Mouse (Mus musculus) v-Abl transformed pro-B cells (cell line): Measurements from ENCODE around the gene Stn1.
"Not testable (repeated sequence)": the region's sequence is repeated elsewhere in the genome, so short reads cannot be mapped to it uniquely, and the experiment has no call there.

Source experiments
- in situ Hi-C, 2 experiments: fragments of 400-800 bp; cut with MboI; formaldehyde crosslinking; loops; one replicate each; pipeline ENCODE4 v1.15.1; 2025; ENCODE audit not compliant: unreplicated experiment in 2 of 2

Stn1 gene

DNA sequence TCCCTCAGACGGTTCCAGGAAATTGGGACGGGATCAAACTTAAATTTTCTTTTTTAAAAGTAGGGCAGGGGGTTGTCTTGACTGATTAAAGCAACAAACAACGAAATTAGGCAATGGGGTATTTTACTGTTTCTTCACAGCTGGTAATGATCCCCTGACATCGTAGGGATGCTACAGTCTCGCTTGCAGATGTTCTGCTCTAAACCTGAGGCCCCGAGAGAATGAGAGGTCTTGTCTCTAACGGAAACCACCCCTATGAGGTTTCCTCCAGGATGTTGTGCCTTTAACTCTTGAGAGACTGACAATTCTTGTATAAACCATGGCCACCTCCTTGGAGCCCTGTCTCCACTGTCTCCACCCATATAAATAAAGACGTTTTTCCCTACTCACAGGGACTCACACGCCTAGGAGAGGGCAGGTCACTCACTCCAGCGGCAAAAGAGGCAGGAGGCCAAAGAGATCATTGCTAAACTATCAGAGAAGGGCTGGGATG is at the start of gene Stn1:
Gene Stn1 (minus strand): TSS at position 208 of the 493 bp plus-strand sequence.
- in situ Hi-C loops: loop anchor here (5.0 to 10.0 kb wide), 2 partner anchors 40 to 197 kb away; partner anchors contain the start of genes Slk (in 2 of the 2) and Sfr1 (in 1 of the 2)

DNA sequence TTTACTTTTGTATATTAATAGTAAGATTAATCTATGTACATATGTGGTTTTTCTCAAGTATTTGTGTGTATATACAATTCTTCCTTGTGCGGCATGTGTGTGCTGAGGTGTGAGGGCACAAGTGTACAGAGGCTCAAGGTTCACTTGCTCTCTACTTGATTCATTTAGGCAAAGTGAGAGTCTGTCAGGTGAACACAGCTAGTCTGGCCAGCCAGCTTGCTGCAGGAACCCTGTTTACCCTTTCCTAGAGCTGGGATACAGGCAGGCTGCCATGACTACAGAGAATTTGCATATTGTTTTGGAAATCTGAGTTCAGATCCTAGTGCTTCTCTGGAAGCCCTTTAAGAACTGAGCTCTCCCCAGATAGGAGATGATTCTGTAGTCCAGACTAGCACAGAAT is 49.7 kb upstream of the Stn1 start:
- in situ Hi-C loops: no loop called here

DNA sequence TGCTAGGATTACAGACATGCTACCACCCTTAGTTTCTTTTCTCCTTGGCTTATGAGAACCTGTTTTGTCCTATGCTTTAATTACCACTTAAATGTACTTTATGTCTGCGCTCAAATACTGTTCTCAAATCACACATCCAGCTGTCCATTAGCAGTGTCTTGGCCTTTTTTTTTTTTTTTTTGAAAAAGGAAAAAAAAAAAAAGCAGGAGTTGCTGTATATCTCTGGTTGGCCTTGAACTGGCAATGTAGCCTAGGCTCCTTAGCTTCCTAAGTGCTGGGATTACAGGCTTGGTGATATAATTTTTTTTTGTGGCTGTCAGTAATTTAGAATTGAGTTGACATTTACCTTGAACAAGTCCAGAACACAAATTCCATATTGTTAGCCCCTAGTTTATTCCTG is 48.5 kb upstream of the Stn1 start:
- in situ Hi-C loops: no loop called here

DNA sequence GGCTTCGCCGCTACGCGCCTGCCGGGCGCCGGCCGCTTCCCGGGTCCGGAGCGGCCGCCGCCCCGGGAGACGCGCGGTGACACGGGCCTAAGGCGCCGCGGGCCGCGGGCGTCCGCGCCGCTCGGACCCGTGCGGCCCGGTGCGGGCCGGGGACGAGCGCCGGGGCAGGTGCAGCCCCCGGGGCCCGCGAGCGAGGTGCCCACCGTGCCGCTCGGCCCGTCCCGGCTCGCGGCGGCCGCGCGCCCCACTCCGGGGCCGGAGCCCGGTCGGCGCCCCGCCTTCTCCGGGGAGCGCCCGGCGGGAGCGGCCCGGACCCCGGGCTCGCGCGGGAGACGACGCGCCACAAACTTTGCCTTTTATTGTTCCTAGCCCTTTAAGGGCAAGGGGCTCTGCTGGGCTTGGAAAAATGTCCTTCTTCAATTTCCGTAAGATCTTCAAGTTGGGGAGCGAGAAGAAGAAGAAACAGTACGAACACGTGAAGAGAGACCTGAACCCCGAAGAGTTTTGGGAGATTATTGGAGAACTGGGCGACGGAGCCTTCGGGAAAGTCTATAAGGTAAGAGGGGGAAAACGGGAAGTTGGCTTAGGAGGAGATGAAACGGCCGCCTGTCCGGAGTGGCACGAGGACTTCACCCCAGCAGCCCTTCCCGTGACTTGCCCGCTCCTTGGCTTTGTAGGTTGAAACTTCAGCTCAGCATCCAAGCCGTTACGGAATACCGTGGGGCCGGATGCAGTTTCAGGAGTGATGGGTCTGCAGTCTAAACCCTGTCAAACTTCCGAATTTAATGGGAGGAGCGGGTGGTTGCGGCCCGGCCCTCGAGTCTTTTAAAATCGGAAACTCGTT is 42.7 kb upstream of the Stn1 start:
- in situ Hi-C loops: loop anchor here (5.0 kb wide), 1 partner anchor 43 kb away; the partner anchor contains the start of gene Stn1 (in 2 of the 2)

DNA sequence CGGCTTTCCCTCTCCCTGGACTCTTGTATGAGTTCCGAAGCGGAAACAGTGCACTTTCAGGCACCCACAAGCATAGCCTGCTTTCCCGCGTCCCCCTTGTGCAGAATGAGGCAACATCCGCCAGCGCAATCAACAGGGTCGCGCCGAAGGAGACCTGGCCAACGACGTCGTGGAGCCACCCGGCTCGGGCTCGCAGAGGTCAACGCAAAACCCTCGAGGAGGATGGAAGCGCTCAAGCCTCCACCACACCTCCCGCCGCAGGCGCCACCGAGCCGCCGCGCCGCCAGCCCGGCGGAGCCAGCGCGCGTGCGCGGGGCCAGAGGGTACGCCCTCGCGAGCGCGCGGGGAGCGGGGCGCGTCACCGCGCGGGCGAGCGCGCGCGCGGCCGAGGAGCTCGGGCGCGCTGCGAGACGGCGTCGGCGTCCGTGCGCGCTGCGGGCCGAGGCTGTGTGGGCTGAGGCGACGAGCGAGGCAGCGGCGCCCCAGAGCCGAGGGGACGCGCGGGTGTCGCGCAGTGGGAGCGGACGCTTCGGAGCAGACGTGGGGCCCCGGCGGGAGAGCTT is 42.0 kb upstream of the Stn1 start, which contains the start of gene Slk:
Gene Slk (plus strand): TSS at position 454 of the 563 bp plus-strand sequence.
- in situ Hi-C loops: loop anchor here (5.0 kb wide), 1 partner anchor 42 kb away; the partner anchor contains the start of gene Stn1 (in 2 of the 2)

DNA sequence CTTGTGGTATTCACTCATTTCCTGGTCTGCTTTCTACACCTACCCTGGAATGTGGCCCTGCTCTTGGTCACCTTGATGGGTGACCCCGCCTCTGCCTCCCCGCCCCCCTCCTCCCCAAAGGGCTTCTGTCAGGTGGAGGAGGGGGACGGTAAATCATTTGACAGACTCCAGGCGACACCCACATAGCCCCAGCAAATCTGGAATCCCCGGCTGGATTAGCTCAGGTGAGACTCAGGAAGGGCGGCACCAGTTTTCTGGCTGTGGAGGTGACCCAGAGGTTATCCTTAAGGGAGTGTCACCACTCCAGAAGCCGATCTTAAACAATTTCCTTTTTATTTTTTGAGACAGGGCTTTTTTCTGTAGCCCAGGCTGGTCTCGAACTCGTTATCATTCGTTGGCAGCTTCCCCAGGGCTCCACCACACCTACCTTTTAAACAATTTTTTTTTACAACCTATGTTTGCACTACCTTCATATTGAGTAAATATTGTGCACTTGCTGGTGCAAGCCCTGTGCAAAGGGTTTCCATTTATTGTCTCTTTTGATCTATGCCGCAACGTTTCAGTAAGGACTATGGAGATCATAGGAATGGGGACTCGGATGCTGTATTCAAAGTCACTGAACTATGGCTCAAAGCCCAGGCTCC is 41.4 kb upstream of the Stn1 start:
- in situ Hi-C loops: loop anchor here (5.0 kb wide), 1 partner anchor 41 kb away; the partner anchor contains the start of gene Stn1 (in 2 of the 2)

DNA sequence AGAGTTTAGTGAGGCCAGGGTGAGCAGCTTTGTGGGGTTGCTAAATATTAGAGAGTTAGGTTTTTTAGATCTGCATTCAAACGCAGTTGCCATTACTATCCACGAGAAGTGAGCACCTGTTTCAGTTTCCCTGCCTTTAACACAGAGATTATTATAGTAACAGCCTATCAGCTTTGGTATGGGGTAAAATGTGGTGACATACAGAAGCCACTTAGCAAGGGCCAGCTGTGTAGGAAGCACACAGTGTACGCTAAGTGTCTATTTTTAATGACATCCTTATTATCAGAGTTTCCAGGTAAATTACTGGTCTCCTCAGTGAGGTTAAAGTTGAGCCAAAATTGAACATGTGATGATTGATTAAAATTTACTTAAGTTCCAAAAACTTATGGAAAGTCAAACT is 36.4 kb upstream of the Stn1 start:
- in situ Hi-C loops: no loop called here

DNA sequence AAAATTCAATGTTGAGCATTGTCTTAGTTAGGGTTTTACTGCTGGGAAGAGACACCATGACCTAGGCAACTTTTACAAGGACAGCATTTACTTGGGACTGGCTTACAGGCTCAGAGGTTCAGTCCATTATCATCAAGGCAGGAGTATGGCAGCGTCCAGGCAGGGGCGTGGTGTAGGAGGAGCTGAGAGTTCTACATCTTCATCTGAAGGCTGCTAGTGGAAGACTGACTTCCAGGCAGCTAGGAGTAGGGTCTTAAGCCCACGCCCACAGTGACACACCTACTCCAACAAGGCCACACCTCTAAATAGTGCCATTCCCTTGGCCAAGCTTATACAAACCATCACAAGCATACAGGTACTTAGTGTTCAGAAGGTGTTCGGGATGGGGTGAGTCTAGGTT is 34.7 kb upstream of the Stn1 start:
- in situ Hi-C loops: not testable (repeated sequence)

DNA sequence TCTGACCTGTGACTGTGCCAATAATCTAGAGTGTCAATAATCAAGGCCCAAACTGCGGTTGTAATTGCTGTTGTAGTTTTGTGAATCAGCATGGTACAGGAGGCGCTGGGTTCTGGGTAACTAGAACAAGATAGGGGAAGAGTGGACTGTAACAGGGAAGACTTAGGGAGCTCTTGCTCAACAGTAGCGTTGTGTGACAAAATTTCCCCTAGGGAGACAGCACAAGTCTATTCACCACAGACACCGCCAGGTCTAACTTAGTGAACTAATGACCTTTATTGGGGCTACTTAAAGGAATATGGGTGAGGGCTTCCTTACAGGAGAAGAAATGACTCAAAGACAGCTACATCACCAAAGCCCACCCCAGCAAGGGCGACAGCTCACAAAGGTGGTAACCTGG is 32.7 kb upstream of the Stn1 start:
- in situ Hi-C loops: no loop called here

DNA sequence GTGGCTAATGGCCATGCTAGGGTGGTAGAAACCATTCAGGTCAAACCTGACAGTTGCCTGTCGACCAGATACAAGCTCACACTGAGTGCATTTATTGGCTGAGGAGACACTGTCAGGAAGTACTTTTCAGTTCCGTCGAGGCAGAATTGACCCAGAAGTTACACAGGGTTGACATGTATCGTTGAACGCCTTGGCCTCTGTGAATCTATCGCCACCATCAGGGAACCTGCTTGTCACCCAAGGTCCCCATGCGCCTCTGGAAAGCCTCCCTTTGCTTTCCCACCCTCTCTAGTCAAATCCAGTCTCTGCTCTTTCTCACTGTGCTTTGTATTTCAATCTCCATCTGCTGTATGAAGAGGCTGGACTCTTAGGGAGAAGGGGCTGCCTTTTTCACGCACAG is 28.7 kb upstream of the Stn1 start:
- in situ Hi-C loops: no loop called here

DNA sequence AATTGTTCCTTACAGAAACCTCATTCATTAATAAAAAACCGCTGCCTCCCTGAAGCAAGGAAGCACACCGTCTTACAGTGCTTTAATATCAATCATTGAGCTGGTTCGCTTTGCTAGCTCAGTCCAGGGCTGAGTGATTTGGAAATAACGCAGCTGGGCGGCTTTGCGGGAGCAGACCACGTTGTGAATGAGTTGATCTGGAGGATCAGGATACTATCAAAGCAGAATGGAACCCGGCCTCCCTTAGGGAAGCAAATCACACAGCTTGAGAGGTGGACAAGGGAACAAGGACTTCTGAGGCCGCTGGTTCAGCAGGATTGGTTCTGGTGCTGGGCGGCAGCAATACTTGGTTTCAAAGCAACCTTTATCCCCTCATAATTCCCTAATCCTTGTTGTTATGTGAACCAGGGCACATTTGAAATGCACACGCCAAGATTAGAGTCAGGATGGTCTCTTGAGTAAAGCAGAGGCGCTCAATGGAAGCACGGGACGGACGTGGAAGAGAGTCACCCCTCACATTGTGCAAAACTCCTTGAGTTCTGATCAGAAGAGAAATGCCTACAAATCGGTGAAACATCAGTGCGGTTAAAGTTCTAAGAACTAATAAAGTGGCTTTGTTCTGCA is 27.8 kb upstream of the Stn1 start:
- in situ Hi-C loops: no loop called here

DNA sequence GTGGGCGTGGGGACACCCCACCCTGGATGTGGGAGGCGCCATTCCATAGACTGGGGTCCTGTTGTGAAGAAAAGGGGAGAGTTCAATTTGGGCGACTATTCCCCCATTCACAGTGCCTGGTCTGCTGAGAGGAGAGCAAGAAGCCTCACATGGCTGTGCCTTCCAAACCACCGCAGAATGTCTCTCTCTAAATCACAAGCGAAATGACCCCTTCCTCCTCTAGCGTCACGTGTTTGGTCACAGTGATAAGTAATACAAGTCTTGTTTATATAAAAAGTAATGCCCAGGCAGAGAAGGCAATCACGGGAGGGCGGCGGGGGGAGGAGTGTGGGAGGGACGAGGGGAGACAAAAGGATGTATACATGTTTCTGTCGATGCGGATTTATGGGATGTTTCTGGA is 26.4 kb upstream of the Stn1 start:
- in situ Hi-C loops: no loop called here

DNA sequence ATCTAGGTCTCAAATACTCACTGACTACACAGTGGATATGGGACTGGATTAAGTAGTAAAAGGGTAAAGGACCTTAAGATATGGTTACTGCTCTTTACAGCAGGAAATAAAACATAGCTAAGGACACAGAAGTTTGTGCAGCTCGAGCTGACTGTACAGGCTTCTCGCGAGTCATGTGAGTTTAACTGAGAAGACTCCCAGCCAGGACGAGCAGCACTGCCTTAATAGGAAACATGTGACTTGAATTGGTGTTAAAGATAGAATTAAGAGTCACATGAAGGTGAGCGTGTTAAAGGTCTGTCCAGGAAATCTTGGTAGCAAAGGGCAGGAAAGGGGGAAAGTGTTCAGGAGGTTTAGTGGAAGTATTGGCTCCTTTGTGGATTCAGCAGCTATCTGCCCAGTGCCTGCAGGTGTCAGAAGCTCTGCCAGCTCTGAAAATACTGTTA is 24.7 kb upstream of the Stn1 start:
- in situ Hi-C loops: no loop called here

DNA sequence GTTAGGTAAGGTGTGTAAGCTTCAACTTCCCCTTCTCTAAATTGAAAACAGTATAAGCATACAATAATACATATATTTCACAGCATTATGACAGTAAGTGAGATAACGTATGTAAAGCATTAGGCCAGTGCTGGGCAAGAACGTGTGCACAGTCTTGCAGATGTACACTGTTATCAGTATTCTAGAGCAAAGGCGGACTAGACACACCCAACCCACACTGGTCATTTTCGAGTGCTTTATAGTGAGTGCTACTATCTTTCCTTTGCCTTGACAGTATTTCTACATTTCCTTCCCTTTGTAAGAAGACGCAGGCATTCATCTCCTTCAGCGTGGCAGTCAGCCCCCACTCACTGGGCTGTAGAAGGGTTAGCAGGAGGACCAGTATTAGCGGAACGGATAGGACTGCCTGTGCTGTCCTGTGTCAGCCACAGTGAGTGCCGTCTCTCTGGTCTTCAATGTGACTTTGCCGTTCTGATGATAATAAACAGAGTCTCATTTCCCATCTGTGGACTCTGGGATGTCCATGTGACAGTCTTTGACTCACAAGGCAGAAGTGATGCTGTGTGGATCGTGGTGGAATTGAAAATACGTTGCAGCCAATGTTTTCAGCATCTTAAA is 23.3 kb upstream of the Stn1 start:
- in situ Hi-C loops: no loop called here

DNA sequence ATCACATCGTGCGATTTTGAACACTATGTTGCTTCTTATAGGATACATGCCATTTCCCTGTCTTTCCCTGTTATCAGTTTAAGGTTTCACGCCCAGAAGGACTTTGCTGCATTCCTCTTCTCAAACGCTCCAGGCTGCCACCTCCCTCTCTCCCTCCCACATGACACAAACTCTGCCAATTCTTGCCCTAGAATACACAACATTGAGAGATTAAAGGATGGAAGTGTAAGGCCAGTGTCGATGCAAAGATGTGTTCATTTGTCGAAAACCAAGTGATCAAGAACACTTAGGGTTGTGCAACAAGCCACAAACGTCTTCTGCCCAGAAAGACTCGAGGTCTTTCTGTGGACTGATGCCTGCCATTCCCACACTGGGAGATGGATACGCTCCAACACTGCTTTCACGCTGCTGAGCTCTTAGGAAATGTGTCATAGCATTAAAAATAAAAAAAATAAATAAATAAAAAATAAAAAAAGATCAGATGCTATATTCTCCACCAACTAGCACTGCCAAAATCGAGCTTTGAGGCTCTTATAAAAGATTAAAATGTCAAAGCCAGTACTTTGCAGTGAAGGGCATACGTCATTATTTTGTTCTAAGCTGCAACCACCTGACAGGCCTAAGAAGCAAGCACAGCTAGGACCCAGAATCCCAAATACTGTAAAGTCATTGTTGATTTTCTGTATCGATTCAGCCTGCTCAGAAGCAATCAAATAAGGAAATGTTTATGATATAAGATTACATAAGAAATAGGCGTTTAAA is 22.6 kb upstream of the Stn1 start:
- in situ Hi-C loops: no loop called here

DNA sequence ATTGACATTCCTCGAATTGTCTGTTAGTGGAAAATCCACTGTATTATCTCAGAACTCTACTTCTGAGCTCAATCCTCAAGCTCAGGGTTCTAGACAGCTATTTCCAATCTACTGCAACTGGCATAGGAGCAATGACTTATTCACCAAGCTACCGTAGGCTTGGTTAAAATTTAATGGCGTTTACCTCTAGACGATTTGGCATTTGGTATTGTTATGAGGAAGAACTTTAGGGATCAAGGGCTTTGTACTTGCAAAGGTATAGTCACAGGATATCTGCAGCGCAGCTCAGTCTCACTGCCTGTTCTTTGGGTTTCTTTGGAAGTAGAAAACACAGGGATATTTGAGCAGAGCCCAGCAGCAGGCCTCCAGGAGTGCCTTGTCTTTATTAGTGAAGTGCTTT is 21.8 kb upstream of the Stn1 start:
- in situ Hi-C loops: no loop called here

DNA sequence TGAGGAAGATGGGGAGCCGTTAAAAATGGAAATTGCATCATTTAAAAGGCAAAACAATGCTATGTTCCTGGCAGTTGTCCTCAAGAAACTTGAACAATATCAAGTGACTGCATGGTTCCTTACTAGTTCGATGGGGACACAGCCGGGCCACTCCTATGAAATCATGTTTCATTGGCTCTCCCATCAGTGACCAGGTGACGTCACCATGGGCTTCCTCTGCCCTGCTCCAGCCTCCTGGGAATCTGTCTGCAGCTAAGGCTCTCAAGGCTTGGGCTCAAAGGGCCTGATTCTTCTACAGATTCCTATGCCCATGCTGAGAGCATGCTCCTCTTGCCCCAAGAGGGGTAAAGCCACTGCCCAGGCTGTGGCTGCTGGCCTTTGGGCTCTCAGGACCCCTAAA is 12.3 kb upstream of the Stn1 start:
- in situ Hi-C loops: no loop called here

DNA sequence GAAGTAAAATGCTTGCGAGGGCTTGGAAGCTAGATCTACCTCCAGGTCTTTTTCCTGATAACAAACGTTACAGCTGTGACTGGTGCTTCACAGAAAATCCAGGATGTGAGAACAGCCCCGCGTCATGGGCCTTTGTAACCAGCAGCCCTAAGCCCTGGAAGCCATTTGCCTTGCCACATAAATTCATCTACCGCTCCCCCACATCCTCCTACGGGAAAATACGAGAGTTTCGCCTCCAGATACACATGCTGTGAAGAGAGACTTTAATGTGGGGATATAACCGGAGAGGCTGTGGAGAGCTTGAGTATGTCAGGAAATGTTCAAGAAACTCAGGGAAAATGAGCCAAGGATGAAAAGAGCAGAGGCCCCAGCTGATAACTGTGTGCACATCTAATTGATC is 11.9 kb upstream of the Stn1 start:
- in situ Hi-C loops: no loop called here

DNA sequence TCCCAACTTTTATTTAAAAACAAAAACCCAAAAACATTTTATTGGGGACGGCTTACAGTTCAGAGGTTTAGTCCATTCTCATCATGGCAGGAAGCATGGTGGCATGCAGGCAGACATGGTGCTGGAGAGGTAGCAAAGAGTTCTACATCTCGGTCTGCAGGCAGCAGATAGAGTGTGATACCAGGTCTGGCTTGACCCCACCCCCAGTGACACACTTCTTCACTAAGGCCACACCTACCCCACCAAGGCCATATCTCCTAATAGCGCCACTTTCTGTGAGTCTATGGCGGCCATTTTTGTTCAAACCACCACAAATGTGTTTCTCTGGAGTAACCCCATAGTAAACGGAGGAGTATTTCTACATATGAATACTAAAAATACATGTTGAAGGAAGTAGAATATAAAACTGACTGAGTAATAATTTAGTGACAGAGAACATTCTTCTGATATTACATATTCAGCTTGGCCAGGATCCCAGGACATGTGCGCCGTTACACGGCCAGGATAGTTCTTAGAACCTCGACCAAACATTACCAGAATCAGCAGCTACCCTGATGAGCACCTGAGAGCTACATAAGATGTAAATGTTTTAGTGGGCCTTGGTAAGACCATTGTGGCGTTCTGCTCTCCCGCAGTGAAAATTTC is 11.2 kb upstream of the Stn1 start:
- in situ Hi-C loops: no loop called here
